Mouse (Mus musculus) embryonic facial prominence, embryonic 13.5 days (tissue): Measurements from ENCODE around the gene Kif18b. TPM values are rescaled to one million over a fixed set of nuclear protein-coding genes. Genes with fewer than 3 reads are reported as not detected.

Experiments
- ATAC-seq: fragments of 200-750 bp; cut with Nextera tagmentation; 2 replicates; pipeline ENCODE4 v1.8.0; 2017; ENCODE audit warnings: low read depth; ENCODE audit not compliant: insufficient number of reproducible peaks, insufficient read depth, low FRiP score, low TSS enrichment
- H3K27ac ChIP-seq: fragments of 300-500 bp; sonication (generic); 2 replicates; pipeline ENCODE4 v1.5.1; 2015; ENCODE audit warnings: moderate library complexity, mild to moderate bottlenecking, inconsistent platforms
- H3K27me3 ChIP-seq: fragments of 300-500 bp; sonication (generic); 2 replicates; pipeline ENCODE4 v1.6.1; 2015; ENCODE audit warnings: mild to moderate bottlenecking, inconsistent platforms
- H3K36me3 ChIP-seq: fragments of 300-500 bp; sonication (generic); 2 replicates; pipeline ENCODE4 v1.6.1; 2015; ENCODE audit warnings: mild to moderate bottlenecking, inconsistent platforms
- H3K4me1 ChIP-seq: fragments of 300-500 bp; sonication (generic); 2 replicates; pipeline ENCODE4 v1.6.1; 2015; ENCODE audit warnings: inconsistent platforms
- H3K4me2 ChIP-seq: fragments of 300-500 bp; sonication (generic); 2 replicates; pipeline ENCODE4 v1.6.1; 2015; ENCODE audit warnings: moderate library complexity, mild to moderate bottlenecking, inconsistent platforms
- H3K4me3 ChIP-seq: fragments of 300-500 bp; sonication (generic); 2 replicates; pipeline ENCODE4 v1.5.1; 2015; ENCODE audit warnings: mild to moderate bottlenecking, inconsistent platforms
- H3K9ac ChIP-seq: fragments of 300-500 bp; sonication (generic); 2 replicates; pipeline ENCODE4 v1.6.1; 2015; ENCODE audit warnings: mild to moderate bottlenecking, inconsistent platforms
- H3K9me3 ChIP-seq: fragments of 300-500 bp; sonication (generic); 2 replicates; pipeline ENCODE4 v1.6.1; 2016; ENCODE audit warnings: inconsistent platforms
- WGBS: fragments of 180-500 bp; shearing (Covaris S2); methylation state at CpG from one replicate; pipeline ENCODE4 v1.1.7; 2015; ENCODE audit warnings: mixed read lengths; 5-methylcytosine and 5-hydroxymethylcytosine counted together
- polyA plus RNA-seq: library from polyadenylated mRNA; unstranded; fragments of >200 nt; fragmentation: Nextera tagmentation; extraction: Ambion mirVana; gene quantifications from 2 replicates; pipeline ENCODE4 v1.2.1, GENCODE M21; 2015

Gene Kif18b
- polyA plus RNA-seq, 1 experiment from 2014 or later: 11.0 TPM

DNA sequence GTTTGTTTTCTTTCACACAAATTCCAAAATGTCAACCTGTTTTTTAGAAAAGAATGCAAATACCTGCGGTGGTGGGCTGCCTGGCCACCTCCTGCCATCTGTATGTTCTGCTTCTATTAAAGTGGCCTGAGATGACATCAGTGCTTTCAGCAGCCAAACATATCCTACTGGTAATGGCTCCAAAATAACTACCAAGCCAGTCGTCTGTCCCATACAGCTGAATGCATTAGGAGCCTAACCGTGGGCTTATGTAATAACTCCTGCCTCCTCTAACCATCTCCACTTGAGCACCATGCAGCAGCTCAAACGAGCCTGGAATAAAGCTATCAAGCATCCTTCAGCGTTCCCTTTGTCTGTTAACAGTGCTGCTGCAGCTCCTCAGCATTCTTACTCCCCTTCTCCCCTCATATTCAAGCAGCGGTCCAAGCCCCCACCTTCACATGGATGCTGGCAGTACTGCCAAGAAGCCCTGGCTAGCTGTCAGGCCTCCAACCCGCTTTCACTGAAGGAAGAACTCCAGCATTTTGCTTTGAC lies 50.1 kb downstream of the Kif18b start:
- ATAC-seq: no peak
- Histone ChIP-seq H3K9ac (0 out of 2 replicates have a peak overlapping the region, but pooled peaks have one; percentile 11), H3K36me3 (peaks cover 65% of the 10 kb centered on the region), H3K4me3 (no peak overlapping the region), H3K4me2 (no peak overlapping the region), H3K9me3 (no peaks in the 10 kb centered on the region), H3K27ac (no peak overlapping the region), H3K27me3 (no peaks in the 10 kb centered on the region), H3K4me1 (peaks cover 9% of the 10 kb centered on the region)
- 90% methylated on average over 7 of the region's 7 CpGs for WGBS

- ATAC-seq: no peak
- Histone ChIP-seq H3K4me2 (no peak overlapping the region), H3K36me3 (peaks cover 92% of the 10 kb centered on the region), H3K4me1 (no peaks in the 10 kb centered on the region), H3K9me3 (no peaks in the 10 kb centered on the region), H3K9ac (no peak overlapping the region), H3K27ac (no peak overlapping the region), H3K27me3 (no peaks in the 10 kb centered on the region), H3K4me3 (no peak overlapping the region)
- WGBS: 35% methylated on average over 4 of the region's 4 CpGs
Measured at GRCm38 (mm10) chr11:102864272-102864671, 60.7 kb downstream of the Kif18b start.

- no peak for ATAC-seq
- H3K9ac ChIP-seq: no peak overlapping the region
- H3K4me1 ChIP-seq: peaks cover 15% of the 10 kb centered on the region
- no peaks in the 10 kb centered on the region for H3K9me3 ChIP-seq
- no peak overlapping the region for H3K4me3 ChIP-seq
- H3K27ac ChIP-seq: no peak overlapping the region
- no peaks in the 10 kb centered on the region for H3K27me3 ChIP-seq
- H3K36me3 ChIP-seq: peaks cover 81% of the 10 kb centered on the region
- no peak overlapping the region for H3K4me2 ChIP-seq
- WGBS: 88% methylated on average over 8 of the region's 8 CpGs
Measured at GRCm38 (mm10) chr11:102859933-102860332, 65.0 kb downstream of the Kif18b start.

- peaks cover under 1% of the 10 kb centered on the region; the same call in 1 of the 2 replicates for H3K9me3 ChIP-seq
- peaks cover 15% of the 10 kb centered on the region for H3K4me1 ChIP-seq
- no peak overlapping the region for H3K4me2 ChIP-seq
- no peak for ATAC-seq
- H3K4me3 ChIP-seq: no peak overlapping the region
- 92% methylated on average over 11 of the region's 11 CpGs for WGBS
- peaks cover 84% of the 10 kb centered on the region for H3K36me3 ChIP-seq
- H3K27ac ChIP-seq: no peak overlapping the region
- no peak overlapping the region for H3K9ac ChIP-seq
- no peaks in the 10 kb centered on the region for H3K27me3 ChIP-seq
Measured at GRCm38 (mm10) chr11:102858951-102859350, 66.0 kb downstream of the Kif18b start.

GRCm38 (mm10) chr11:102855941-102856340 lies 69.0 kb downstream of the Kif18b start:
- peaks cover 2% of the 10 kb centered on the region; the same call in 1 of the 2 replicates for H3K9me3 ChIP-seq
- H3K9ac ChIP-seq: peak overlapping the region; percentile 44; the same call in 1 of the 2 replicates
- H3K27me3 ChIP-seq: no peaks in the 10 kb centered on the region
- ATAC-seq: no peak
- H3K4me3 ChIP-seq: no peak overlapping the region
- H3K4me1 ChIP-seq: peaks cover 15% of the 10 kb centered on the region
- peaks cover 84% of the 10 kb centered on the region for H3K36me3 ChIP-seq
- WGBS: 28% methylated on average over 6 of the region's 6 CpGs
- no peak overlapping the region for H3K4me2 ChIP-seq
- H3K27ac ChIP-seq: peak overlapping the region; percentile 11

Other genes starting within 250 kb of the Kif18b start
- gene Ccdc43, start 227.3 kb downstream of the Kif18b start, polyA plus RNA-seq: 44.6 and 46.9 TPM in 2 replicates
- 13.8 and 14.4 TPM in 2 replicates for gene Adam11, start 163.7 kb downstream of the Kif18b start, polyA plus RNA-seq
- 75.7 and 81.9 TPM in 2 replicates for gene Gjc1, start 105.4 kb downstream of the Kif18b start, polyA plus RNA-seq
- not detected in 2 replicates for gene Higd1b, start 89.3 kb downstream of the Kif18b start, polyA plus RNA-seq
- gene Eftud2, start 44.1 kb downstream of the Kif18b start, polyA plus RNA-seq: 189 and 196 TPM in 2 replicates
- gene Ccdc103, start 43.9 kb downstream of the Kif18b start, polyA plus RNA-seq: 0.79 and 1.2 TPM in 2 replicates
- gene Fam187a, start 40.0 kb downstream of the Kif18b start, polyA plus RNA-seq: not detected in 2 replicates
- gene Gfap, start 24.2 kb downstream of the Kif18b start, polyA plus RNA-seq: 0.10 and 0.39 TPM in 2 replicates
- 3.4 TPM in 2 replicates for gene C1ql1, start 21.6 kb upstream of the Kif18b start, polyA plus RNA-seq
- 67.8 and 68.5 TPM in 2 replicates for gene Nmt1, start 103.1 kb upstream of the Kif18b start, polyA plus RNA-seq
- 189 and 192 TPM in 2 replicates for gene Dcakd, start 103.2 kb upstream of the Kif18b start, polyA plus RNA-seq
- 5.3 and 7.2 TPM in 2 replicates for gene Plcd3, start 176.5 kb upstream of the Kif18b start, polyA plus RNA-seq
- gene Acbd4, start 176.6 kb upstream of the Kif18b start, polyA plus RNA-seq: 16.6 and 17.4 TPM in 2 replicates
- 5.2 and 6.9 TPM in 2 replicates for gene Hexim1, start 191.1 kb upstream of the Kif18b start, polyA plus RNA-seq
- gene Hexim2, start 207.3 kb upstream of the Kif18b start, polyA plus RNA-seq: 15.0 and 16.2 TPM in 2 replicates
- gene Fmnl1, start 246.0 kb upstream of the Kif18b start, polyA plus RNA-seq: 1.7 and 2.4 TPM in 2 replicates